Mouse (Mus musculus): ENCODE results near the gene Uckl1. TPM values are rescaled to one million over a fixed set of nuclear protein-coding genes. Genes with fewer than 3 reads are reported as not detected.

Uckl1 gene
- 49.1 and 54.6 TPM in 2 replicates for polyA plus RNA-seq (2015; fragmentation: Nextera tagmentation; extraction: Ambion mirVana)

DNA sequence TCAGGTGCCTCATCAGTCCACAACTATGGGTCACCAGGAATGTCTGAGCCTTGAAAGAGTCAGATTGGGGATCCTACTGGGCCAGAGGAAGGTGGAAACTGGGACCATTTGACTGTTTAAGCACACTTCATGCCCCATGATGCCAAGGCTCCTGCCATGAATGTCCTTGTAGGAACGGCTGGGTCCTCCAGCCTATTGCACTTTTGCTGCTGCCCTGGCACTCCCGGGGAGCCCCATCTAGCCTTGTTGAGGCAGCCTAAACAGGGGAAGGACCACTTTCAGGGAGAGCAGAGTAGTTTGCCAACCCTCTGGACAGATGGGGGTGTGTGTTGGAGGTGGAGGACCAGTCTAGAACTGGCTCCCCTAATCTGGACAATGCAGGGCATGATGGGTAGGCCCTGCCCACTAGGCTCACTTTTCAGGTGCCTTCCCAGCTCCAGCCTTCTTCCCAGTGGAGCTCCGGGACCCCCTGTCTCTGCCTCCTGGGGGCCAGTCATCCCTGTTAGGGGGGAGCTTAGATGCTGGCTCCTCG, at the start of gene Uckl1:
Gene Uckl1 (minus strand): TSS at position 482 of the 532 bp plus-strand sequence.
- Histone ChIP-seq H3K4me3 (ENCODE audit: low read length) (no peak within 1 kb of the TSS), H3K4me1 (replicated peaks; ENCODE audit: control insufficient read depth, insufficient read depth, low read length) (peaks cover 5% of the 10 kb centered on the region), H3K27me3 (ENCODE audit: control insufficient read depth, insufficient read depth, low read depth, low read length) (no peaks in the 10 kb centered on the region), H3K27ac (ENCODE audit: low read length) (no peak within 1 kb of the TSS), H3K36me3 (ENCODE audit: control insufficient read depth, insufficient read depth, low read length) (peaks cover 30% of the 10 kb centered on the region), H3K4me2 (ENCODE audit: low read depth, low read length) (no peak within 1 kb of the TSS), H3K9ac (ENCODE audit: low read length) (no peak within 1 kb of the TSS), H3K9me3 (ENCODE audit: control insufficient read depth, low read length) (no peaks in the 10 kb centered on the region)
- WGBS, result 95% methylated on average over 4 of the region's 4 CpGs
- no peak for ATAC-seq (ENCODE audit: low read depth)

DNA sequence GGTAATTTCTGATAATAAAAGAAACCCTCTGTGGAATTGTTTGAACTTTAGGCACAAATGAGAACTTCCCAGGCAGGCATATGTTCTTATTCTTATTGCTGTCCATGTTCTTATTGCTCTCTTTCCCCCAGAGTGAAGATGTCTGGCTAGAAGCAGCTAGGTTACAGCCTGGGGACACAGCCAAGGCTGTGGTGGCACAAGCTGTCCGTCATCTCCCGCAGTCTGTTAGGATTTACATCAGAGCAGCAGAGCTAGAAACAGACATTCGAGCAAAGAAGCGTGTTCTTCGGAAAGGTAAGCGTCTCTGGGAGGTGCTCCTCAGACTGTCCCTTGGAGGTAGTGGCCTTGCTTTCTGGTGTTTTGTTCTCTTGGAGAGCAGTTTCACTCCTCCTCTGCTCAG, 47.9 kb upstream of the Uckl1 start:
- ATAC-seq (ENCODE audit: low read depth), result no peak
- no peak overlapping the region for H3K4me3 ChIP-seq (ENCODE audit: low read length)
- no peak overlapping the region for H3K4me2 ChIP-seq (ENCODE audit: low read depth, low read length)
- WGBS, result 90% methylated on average over 6 of the region's 6 CpGs
- no peaks in the 10 kb centered on the region for H3K27me3 ChIP-seq (ENCODE audit: control insufficient read depth, insufficient read depth, low read depth, low read length)
- no peaks in the 10 kb centered on the region for H3K4me1 ChIP-seq (replicated peaks; ENCODE audit: control insufficient read depth, insufficient read depth, low read length)
- no peak overlapping the region for H3K27ac ChIP-seq (ENCODE audit: low read length)
- H3K9me3 ChIP-seq (ENCODE audit: control insufficient read depth, low read length), result no peaks in the 10 kb centered on the region
- H3K36me3 ChIP-seq (ENCODE audit: control insufficient read depth, insufficient read depth, low read length), result peaks cover 32% of the 10 kb centered on the region
- no peak overlapping the region for H3K9ac ChIP-seq (ENCODE audit: low read length)

DNA sequence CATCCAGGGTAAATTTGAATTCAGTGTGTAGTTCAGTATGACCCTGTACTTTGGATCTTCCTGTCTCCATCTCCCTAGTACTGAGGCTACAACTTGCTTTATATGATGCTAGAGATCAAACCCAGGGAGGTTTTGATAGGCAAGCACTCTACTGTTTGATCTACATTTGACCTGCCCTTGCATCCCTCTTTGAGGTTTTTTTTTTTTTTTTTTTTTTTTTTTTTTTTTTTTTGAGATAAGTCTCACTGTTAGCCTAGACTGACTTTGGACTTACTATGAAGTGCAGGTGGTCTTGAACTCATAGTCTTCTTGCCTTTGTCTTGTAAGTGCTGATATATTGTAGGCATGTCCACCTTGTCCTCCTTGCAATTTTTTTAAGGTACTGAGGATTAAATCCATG, 43.8 kb upstream of the Uckl1 start:
- H3K27ac ChIP-seq (ENCODE audit: low read length), result no peak overlapping the region
- no peaks in the 10 kb centered on the region for H3K9me3 ChIP-seq (ENCODE audit: control insufficient read depth, low read length)
- no peaks in the 10 kb centered on the region for H3K4me1 ChIP-seq (replicated peaks; ENCODE audit: control insufficient read depth, insufficient read depth, low read length)
- no peaks in the 10 kb centered on the region for H3K27me3 ChIP-seq (ENCODE audit: control insufficient read depth, insufficient read depth, low read depth, low read length)
- H3K9ac ChIP-seq (ENCODE audit: low read length), result no peak overlapping the region
- no peak for ATAC-seq (ENCODE audit: low read depth)
- H3K4me2 ChIP-seq (ENCODE audit: low read depth, low read length), result no peak overlapping the region
- H3K4me3 ChIP-seq (ENCODE audit: low read length), result no peak overlapping the region
- H3K36me3 ChIP-seq (ENCODE audit: control insufficient read depth, insufficient read depth, low read length), result peaks cover 13% of the 10 kb centered on the region; the same call in 1 of the 2 replicates

DNA sequence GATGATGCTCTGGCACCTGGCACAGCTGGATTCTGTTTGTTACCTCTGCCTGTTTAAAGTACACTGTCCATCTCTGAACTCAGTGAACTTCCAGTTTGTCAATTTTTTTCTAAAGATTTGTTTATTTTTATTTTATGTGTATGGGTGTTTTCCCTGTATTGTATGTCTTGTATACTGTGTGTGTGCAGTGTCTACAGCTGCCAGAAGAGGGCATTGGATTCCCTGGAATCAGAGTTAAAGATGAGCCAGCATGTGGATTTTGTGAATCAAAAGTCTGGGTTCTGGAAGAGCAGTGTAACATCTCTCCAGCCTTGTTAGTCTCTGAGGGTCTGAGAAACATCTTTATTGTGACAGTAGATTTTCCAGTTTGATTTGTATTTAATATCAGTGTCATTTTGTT, 38.7 kb upstream of the Uckl1 start:
- Histone ChIP-seq H3K4me1 (replicated peaks; ENCODE audit: control insufficient read depth, insufficient read depth, low read length) (no peaks in the 10 kb centered on the region), H3K9ac (ENCODE audit: low read length) (no peak overlapping the region), H3K9me3 (ENCODE audit: control insufficient read depth, low read length) (no peaks in the 10 kb centered on the region), H3K27ac (ENCODE audit: low read length) (no peak overlapping the region), H3K27me3 (ENCODE audit: control insufficient read depth, insufficient read depth, low read depth, low read length) (no peaks in the 10 kb centered on the region), H3K4me2 (ENCODE audit: low read depth, low read length) (no peak overlapping the region), H3K4me3 (ENCODE audit: low read length) (no peak overlapping the region), H3K36me3 (ENCODE audit: control insufficient read depth, insufficient read depth, low read length) (peaks cover 24% of the 10 kb centered on the region)
- ATAC-seq (ENCODE audit: low read depth), result no peak

DNA sequence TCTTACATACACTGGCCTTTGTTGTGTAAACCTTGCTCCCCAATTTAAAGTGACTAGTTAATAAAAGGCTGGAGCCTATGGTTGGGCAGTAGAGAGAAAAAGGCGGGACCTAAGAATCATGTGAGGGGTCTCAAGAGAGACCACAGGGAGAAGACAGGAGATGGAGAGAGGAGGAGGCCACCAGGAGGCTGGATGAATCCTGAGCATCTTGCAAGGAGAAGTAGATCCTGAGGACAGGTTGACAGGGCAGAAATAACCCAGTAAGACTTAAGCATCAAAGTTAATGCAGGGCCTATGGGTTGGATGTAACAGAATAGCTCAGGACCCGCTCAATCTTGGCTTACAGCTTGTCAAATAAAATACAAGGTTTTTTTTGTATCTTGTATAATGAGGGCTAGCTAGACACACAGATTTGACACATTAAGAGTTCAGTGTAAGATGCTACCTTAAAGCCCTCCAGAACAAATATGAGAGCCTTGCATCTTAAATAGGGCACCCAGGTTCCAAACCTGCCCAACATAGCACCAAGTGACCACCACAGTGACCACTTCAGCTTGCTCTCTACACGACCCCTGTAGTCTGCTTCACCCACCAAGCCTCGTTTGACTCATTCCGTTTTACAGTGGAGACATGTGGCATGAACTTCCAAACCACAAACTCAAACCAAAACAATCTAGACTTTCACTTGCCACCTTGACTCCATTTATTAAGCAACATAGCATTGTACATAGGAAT, 34.2 kb upstream of the Uckl1 start:
- no peak overlapping the region for H3K9ac ChIP-seq (ENCODE audit: low read length)
- peaks cover 22% of the 10 kb centered on the region for H3K36me3 ChIP-seq (ENCODE audit: control insufficient read depth, insufficient read depth, low read length)
- H3K9me3 ChIP-seq (ENCODE audit: control insufficient read depth, low read length), result no peaks in the 10 kb centered on the region
- WGBS, result 87% methylated on average over 5 of the region's 5 CpGs
- H3K27ac ChIP-seq (ENCODE audit: low read length), result no peak overlapping the region
- no peaks in the 10 kb centered on the region for H3K27me3 ChIP-seq (ENCODE audit: control insufficient read depth, insufficient read depth, low read depth, low read length)
- ATAC-seq (ENCODE audit: low read depth), result no peak
- no peaks in the 10 kb centered on the region for H3K4me1 ChIP-seq (replicated peaks; ENCODE audit: control insufficient read depth, insufficient read depth, low read length)
- H3K4me3 ChIP-seq (ENCODE audit: low read length), result no peak overlapping the region
- no peak overlapping the region for H3K4me2 ChIP-seq (ENCODE audit: low read depth, low read length)

DNA sequence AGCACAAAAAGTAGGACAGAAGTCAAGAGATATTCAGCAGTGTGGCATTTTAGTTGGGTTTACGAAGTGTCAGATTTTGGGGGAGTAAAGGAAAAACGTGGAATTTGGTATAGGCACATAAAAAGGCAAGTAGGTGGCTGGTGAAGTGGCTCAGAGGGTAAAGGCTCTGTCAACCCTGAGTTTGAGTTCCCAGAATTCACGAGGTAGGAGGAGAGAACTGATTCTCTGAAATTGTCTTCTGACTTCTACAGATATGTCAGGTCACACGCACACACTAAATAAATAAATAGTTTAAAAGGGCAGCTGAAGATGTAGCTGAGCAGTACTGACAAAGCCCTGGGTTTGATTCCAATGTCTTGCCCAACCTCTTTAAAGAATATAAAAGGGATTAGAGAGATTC, 17.7 kb upstream of the Uckl1 start:
- Histone ChIP-seq H3K27ac (ENCODE audit: low read length) (no peak overlapping the region), H3K36me3 (ENCODE audit: control insufficient read depth, insufficient read depth, low read length) (no peaks in the 10 kb centered on the region), H3K4me1 (replicated peaks; ENCODE audit: control insufficient read depth, insufficient read depth, low read length) (peaks cover 24% of the 10 kb centered on the region), H3K27me3 (ENCODE audit: control insufficient read depth, insufficient read depth, low read depth, low read length) (peaks cover 5% of the 10 kb centered on the region; the same call in 1 of the 2 replicates), H3K9me3 (ENCODE audit: control insufficient read depth, low read length) (no peaks in the 10 kb centered on the region), H3K4me2 (ENCODE audit: low read depth, low read length) (peak overlapping the region; percentile 65; the same call in 1 of the 2 replicates), H3K9ac (ENCODE audit: low read length) (no peak overlapping the region), H3K4me3 (ENCODE audit: low read length) (peak overlapping the region; percentile 98)
- WGBS, result 57% methylated on average over 4 of the region's 4 CpGs
- ATAC-seq (ENCODE audit: low read depth), result no peak

DNA sequence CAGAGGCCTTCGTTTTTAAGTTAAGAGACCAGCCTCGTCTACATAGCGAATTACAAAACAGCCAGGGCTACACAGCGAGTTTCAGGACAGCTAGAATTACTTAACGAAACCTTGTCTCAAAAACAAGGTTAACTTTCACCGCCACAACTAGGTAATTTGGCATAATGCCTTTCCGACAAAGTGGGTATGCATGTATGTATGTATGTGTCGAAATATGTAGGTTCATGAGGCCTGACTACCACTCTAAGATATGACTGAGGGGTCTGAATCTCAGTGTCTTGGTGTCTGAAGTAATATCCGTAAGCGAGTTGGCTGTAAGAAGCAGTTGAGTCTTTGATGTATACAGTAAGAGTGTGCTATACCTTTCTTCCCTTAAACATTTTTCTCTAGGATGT, 17.1 kb upstream of the Uckl1 start:
- 21% methylated on average over 10 of the region's 10 CpGs for WGBS
- H3K4me3 ChIP-seq (ENCODE audit: low read length), result peak overlapping the region; percentile 98
- H3K4me2 ChIP-seq (ENCODE audit: low read depth, low read length), result peak overlapping the region; percentile 65
- peaks cover 24% of the 10 kb centered on the region for H3K4me1 ChIP-seq (replicated peaks; ENCODE audit: control insufficient read depth, insufficient read depth, low read length)
- H3K9me3 ChIP-seq (ENCODE audit: control insufficient read depth, low read length), result no peaks in the 10 kb centered on the region
- H3K9ac ChIP-seq (ENCODE audit: low read length), result peak overlapping the region; percentile 94
- no peaks in the 10 kb centered on the region for H3K36me3 ChIP-seq (ENCODE audit: control insufficient read depth, insufficient read depth, low read length)
- no peak overlapping the region; the same call in 1 of the 2 replicates for H3K27ac ChIP-seq (ENCODE audit: low read length)
- ATAC-seq (ENCODE audit: low read depth), result no peak
- H3K27me3 ChIP-seq (ENCODE audit: control insufficient read depth, insufficient read depth, low read depth, low read length), result peaks cover 5% of the 10 kb centered on the region; the same call in 1 of the 2 replicates

DNA sequence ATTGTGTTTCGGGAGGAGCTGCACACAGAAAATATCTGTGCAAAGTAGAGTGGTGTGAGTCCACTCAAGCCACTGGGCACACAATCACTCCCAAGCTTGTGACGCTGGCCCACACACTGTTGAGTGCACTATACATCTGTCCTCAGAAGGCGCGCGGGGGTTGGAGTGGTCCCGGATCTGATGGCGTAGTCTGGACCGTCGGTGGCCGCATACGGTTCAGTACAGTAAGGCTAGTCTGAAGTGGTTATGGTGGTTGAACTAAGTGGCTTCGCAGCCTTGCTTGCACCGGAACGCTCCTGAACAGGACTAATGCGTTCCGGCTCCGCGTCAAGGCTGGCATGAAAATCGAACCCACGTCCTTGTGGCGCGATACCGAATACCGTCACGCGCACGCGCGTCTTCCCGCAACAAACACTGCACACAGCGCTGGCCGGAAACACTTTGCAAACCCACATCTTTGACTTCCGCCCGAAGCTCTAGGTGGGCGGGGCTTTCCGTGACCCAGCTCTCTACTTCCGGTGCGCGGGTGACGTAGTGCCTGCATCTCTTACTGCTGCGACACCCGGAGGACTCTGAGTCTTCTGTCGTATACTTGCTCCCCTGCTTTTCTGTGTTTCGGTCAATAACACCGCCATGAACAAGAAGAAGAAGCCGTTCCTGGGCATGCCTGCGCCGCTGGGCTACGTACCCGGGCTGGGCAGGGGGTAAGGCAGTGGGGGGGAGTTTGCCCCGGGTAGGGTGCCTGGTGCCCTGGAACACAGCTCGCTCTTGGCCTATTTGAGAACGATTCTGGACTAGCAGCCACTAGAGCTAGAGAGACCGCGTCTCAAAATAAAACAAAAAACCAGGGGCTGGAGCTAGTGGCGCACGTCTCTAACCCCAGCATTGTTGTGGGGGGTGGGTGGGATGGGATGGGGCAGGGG, 16.4 kb upstream of the Uckl1 start:
- Histone ChIP-seq H3K9ac (ENCODE audit: low read length) (peak overlapping the region; percentile 94), H3K4me3 (ENCODE audit: low read length) (peak overlapping the region; percentile 98), H3K36me3 (ENCODE audit: control insufficient read depth, insufficient read depth, low read length) (no peaks in the 10 kb centered on the region), H3K27me3 (ENCODE audit: control insufficient read depth, insufficient read depth, low read depth, low read length) (peaks cover 5% of the 10 kb centered on the region; the same call in 1 of the 2 replicates), H3K4me2 (ENCODE audit: low read depth, low read length) (peak overlapping the region; percentile 65), H3K4me1 (replicated peaks; ENCODE audit: control insufficient read depth, insufficient read depth, low read length) (peaks cover 24% of the 10 kb centered on the region), H3K27ac (ENCODE audit: low read length) (peak overlapping the region; percentile 81), H3K9me3 (ENCODE audit: control insufficient read depth, low read length) (no peaks in the 10 kb centered on the region)
- ATAC-seq (ENCODE audit: low read depth), result peak; percentile 94
- 2% methylated on average over 57 of the region's 57 CpGs for WGBS

DNA sequence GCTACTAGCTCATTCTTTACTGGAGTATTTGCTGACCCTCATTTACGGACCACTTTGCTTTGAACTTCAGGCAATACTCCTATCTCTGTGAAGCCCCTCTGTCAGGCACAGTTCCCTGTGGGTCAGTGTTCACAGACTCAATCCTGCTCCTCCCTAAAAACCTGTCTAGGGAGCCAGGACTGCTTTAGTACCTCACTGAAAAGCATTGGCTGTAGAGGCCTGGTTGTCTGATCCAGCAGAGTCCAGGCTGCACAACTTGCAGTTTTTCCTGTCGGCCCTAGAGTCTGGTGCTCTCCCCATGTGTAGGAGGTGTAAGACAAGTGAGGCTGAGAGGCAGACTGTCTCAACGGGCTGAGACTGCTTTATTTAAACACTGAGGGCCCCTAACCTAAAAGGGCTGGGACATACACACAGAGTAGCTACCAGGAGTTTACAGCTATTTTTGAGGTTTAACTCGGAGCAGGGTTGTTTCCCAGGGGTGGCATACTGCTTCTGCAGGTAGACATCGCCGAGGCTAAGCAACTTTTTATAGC, 15.6 kb upstream of the Uckl1 start:
- Histone ChIP-seq H3K4me3 (ENCODE audit: low read length) (peak overlapping the region; percentile 98), H3K4me2 (ENCODE audit: low read depth, low read length) (peak overlapping the region; percentile 65), H3K9me3 (ENCODE audit: control insufficient read depth, low read length) (no peaks in the 10 kb centered on the region), H3K36me3 (ENCODE audit: control insufficient read depth, insufficient read depth, low read length) (no peaks in the 10 kb centered on the region), H3K9ac (ENCODE audit: low read length) (peak overlapping the region; percentile 94), H3K27me3 (ENCODE audit: control insufficient read depth, insufficient read depth, low read depth, low read length) (peaks cover 5% of the 10 kb centered on the region; the same call in 1 of the 2 replicates), H3K4me1 (replicated peaks; ENCODE audit: control insufficient read depth, insufficient read depth, low read length) (peaks cover 24% of the 10 kb centered on the region), H3K27ac (ENCODE audit: low read length) (peak overlapping the region; percentile 81)
- ATAC-seq (ENCODE audit: low read depth), result no peak
- 65% methylated on average over 6 of the region's 6 CpGs for WGBS
